Mouse (Mus musculus): ENCODE results near the gene Nudt6.
A peak's percentile ranks its signal among the peaks of the same experiment; 100 is the strongest.

Nudt6 gene

DNA sequence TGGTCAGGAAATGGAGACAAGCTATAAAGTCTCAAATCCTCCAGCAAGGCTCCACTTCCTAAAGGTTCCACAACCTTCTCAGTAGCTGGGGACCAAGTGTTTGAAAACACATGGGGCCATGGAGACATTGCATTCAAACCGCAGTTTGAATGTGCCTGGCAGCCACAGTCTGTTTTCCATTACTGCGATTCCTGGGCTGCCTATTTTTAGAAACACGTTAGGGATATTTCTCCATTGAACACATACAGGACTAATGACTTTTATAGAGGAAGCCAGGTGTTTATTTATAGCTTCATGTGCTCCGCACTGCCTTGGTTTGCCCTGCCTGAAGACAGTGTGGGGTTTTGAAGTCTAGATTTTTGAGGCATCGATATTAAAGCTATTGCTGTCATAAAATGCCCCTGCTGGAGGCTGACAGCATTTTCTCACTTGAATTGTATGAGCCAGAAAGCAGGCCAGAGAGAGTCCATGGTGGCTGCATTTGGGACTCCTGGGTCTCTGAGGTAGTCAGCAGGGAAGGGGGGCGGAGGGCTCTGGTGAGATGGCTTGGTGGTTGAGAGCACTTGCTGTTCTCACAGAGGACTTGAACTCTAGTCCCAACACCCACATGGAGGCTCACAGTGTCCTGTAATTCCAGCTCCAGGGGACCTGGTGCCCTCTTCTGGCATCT, 36.8 kb downstream of the Nudt6 start:
- no peak for DNase-seq (ENCODE audit: low read depth, low spot score)

DNA sequence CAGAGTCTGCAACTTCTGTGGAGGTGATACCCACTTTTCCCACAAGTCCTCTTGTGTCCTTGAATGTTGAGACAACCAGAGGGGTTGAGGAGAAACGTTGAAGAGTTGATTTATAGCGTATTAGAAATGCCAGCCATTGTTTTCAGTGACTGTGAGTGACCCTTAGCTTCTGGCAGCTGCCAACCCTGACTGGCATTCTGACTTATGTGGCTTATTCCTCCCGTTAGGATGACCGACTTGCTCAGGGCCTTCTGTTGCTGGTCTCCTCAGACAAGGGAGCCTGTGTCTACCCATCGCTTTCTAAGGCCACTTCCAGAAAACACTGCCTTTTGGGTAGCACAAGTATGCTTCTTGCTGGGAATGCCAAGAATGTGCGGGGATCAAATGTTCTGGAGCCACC, 38.6 kb downstream of the Nudt6 start:
- DNase-seq (ENCODE audit: low read depth, low spot score): no peak

DNA sequence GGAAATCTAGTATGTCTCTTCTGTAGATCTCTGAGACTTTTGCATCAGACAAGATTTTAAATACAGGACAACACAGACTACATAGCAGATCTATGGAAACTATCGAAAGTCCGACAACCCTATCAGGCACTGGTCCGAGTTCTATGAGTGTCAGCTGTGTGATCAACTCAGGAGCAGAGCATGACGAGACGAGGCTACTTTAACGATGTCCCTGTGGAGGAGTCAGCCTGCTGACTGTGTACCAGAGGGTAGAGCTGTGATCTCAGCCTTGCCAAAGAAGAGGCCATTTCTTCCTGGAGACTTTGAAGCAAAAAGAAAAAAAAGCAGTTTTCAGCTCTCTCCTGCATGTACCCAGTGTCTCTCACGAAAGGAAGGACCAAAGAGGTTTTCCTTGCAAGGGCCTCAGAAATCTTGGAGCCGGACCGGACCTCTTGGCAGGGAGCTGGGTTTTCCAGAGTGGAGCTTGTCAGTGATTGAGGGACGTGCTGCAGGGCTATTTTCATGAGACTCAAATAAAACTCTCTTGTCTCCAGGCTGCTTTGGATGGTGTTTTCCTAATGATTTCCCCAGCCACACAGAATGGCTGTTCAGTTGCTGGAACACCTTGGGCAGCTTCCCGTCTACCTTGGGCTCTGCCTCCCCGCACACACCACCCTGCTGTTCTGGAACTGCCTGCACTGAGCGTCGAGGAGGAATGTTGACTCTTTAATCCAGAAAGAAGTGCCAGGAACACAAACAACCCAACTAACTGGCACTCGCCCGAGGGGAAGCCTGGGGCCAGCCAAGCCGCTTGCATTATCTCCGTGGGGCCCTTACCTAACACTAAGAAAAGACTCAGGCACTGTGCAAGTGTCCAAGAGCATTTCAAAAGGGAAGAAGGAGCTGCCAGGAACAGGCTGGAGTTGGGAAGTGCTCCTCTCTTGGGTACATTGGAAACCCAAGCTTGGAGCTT, 39.8 kb downstream of the Nudt6 start:
- no peak for DNase-seq (ENCODE audit: low read depth, low spot score)

DNA sequence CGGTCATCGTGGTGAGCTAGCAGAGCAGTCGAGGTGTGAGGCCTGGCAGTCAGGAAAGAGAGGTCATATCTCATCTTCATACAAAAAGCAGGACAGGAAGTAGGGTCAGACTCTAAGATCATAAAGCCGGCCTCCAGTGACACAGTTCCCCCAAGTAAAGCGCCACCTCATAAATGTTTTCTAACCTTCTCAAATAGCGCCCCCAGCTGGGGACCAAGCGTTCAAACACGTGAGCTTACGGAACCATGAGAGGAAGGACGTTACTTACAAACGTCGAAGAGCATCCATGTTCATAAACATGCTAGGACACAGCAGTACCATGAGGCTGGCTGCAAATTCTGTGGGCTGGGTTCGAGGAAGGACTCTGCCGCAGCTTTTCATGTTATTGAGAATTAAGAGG, 40.8 kb downstream of the Nudt6 start:
- DNase-seq (ENCODE audit: low read depth, low spot score): no peak

DNA sequence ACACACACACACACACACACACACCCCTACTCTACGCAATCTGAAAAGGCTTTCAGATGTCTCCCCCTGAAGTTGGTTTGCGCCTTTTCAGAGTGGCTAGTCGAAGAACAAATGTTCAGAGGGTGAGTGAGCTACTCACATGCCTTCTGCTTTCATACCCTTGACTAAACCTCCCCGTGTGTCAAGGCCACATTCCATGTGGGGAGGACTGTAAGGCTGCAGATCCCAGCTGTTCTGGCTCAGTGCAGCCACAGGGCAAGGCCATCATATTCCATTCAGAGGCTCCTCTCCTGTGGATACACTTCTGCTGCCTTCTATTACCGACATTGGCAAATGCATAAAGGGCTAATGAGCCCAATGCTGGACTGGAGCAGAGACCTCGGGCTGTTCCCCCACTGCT, 41.6 kb downstream of the Nudt6 start:
- DNase-seq (ENCODE audit: low read depth, low spot score): peak; percentile 26

DNA sequence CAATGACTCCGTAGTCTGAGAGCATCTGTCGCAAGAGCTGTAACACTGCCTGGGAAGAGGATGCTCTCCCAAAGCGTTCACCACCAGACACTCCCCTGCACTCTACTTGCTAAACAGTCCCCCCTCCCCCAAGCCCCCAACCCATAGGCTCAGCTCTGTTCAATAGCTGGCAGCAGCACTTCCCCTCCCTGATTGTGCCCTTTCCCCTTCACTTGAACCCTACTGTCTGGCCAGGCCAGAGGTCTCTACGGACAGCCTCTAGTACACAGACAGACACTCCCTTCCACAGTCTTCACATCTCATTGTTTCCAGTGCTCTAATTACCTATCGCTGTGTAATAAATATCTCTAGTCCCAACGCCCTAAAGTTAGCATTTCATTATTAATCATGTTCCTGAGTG, 42.1 kb downstream of the Nudt6 start:
- no peak for DNase-seq (ENCODE audit: low read depth, low spot score)

DNA sequence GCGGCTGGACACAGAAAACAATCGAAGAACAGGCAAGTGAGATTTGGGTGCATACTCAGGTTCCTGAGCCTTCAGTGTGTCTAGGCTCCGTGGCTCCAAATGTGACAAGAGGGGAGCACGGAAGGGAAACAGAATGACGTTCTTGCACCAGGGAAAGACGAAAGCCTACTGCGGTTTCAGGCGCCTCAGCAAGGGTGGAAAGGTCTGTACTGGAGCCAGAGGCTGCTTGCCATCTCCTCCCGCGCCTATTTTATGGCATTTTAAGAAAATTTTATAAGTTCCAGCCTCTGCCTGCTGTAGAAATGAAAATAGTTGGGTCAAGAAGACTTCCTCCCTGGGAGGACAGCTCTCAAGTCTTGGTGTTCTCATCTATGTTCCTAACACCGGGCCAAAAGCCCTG, 46.3 kb downstream of the Nudt6 start:
- no peak for DNase-seq (ENCODE audit: low read depth, low spot score)

DNA sequence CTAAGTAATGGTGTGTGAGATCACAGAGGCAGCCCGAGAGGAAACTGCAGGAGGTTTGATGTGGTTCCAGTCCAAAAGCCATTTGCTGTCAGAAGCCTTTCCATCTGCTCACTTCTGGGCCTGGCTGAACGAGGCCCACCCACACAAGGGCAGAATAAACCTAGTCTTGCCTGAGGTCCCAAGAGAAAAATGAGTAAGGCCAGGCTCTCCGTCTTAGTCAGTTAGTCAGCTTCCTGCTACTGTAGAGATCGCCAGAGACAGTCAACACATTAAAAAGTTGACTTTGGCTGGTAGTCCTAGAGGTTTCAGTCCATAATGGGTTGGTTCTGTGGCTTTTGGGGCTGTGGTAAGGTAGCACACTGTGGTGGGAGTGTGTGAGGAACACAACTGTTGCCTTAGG, 49.6 kb downstream of the Nudt6 start:
- no peak for DNase-seq (ENCODE audit: low read depth, low spot score)

DNA sequence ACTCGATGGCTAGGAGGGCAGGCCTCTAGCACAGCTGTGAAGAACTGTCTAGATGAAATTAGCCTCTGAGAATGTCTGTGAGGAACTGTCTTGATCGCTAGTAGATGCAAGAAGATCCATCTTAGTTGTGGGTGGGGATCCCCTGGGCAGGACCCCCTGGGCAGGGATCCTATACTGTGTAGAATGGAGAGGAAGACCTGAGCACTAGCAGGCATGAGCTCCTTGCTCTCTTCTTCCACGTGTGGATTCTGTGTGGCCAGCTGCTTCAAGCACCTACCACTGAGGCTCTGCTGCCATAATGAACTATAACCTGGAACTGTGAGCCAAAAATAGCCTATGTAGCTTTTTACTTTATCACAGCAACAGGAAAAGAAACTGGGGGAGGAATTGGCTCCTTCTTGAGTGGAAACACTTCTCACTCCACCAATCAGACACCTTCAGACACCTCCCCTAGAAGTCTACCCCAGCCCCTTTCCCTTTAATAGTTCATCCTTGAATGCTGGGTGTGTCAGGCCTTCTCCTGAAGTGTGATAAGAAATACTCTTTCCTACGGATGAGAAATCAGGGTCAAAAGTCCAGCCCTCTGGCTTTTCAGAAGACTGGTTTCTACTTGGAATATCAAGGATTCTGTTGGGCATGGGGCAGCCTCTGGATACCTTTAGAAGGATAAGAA, 53.5 kb downstream of the Nudt6 start:
- no peak for DNase-seq (ENCODE audit: low read depth, low spot score)

DNA sequence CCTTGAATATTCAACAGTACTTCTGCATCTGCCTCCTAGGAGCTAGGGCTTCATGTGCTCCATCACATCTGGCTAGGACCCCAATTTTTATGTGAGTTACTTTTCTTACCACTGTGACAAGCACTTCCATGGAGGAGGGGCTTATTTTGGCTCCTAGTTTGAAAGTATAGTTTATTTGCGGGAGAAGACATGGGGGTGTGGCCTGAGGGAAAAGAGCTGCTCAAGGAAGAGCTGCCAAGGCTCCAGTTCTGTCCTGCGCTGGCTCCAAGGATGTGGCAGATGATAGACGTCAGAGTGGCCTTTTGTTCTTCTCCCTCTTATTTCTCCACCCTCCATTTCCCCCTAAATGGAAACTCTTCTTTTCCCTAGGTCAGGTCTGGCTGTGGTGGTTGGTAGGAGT, 54.0 kb downstream of the Nudt6 start:
- DNase-seq (ENCODE audit: low read depth, low spot score): no peak

DNA sequence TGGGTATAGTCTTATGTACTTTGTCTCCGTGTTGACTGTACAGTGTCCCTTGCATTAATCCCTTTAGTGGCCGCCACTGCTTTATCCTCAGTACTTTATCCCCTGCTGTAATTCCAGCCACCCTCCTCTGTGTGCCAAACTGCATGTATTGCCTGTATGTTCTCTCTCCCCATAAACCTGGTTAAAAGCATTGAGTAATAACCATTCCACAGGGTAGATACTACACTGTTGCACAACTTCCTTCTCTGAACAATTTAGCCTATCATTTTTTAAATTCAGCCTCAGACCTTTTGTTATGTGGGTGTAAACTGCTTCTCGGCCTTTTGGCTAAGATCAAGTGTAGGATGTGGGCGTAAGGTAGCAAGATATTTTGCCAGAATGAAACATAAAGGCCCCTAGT, 54.9 kb downstream of the Nudt6 start:
- no peak for DNase-seq (ENCODE audit: low read depth, low spot score)

DNA sequence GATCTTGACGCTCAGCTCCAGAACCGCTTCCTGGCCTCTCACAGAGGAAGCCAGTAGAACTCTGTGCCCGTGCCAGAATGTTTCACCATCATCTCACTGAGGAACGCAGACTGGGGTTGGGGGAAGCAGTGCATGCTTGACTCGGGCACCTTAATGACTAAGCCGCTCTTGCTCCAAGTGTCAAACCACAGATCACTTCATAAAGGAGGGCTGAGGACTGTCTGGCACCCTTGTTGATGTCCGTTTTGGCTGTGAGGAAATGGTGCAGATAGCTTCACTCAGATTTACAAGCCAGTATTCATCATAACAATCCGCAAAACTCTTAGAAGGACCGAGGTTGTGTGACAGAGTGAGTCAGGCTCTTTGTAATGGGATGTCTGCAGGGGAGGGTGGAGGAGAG, 59.3 kb downstream of the Nudt6 start:
- DNase-seq (ENCODE audit: low read depth, low spot score): no peak
